Mouse (Mus musculus): Measurements from ENCODE around the gene Coq8b. TPM values are rescaled to one million over a fixed set of nuclear protein-coding genes. Genes with fewer than 3 reads are reported as not detected.

Coq8b gene
- polyA plus RNA-seq, 1 experiment, result 28.9 TPM

GRCm38 (mm10) chr7:27276021-27276420 is 43.2 kb downstream of the Coq8b start:
- DNase-seq (ENCODE audit: low read depth in 1 of 2, low spot score in 2 of 2), result no peak
- H3K36me3 ChIP-seq (ENCODE audit: control insufficient read depth, insufficient read depth, low read length), result no peaks in the 10 kb centered on the region
- H3K4me3 ChIP-seq (ENCODE audit: extremely low read depth, insufficient read depth, insufficient read length), result no peak overlapping the region
- no peak overlapping the region for H3K27ac ChIP-seq (ENCODE audit: insufficient read depth, low read length)
- no peak for TF ChIP-seq POLR2A (IDR thresholded peaks at IDR 0.05; ENCODE audit: low read depth, low read length)
- no peak for TF ChIP-seq CTCF (IDR thresholded peaks at IDR 0.05; ENCODE audit: extremely low read depth, insufficient read depth, insufficient read length, insufficient replicate concordance)
- no peaks in the 10 kb centered on the region for H3K27me3 ChIP-seq (ENCODE audit: control insufficient read depth, insufficient read depth, low read length)
- no peaks in the 10 kb centered on the region for H3K4me1 ChIP-seq (ENCODE audit: control insufficient read depth, insufficient read depth, insufficient read length)
- WGBS, result 54% methylated on average over 7 of the region's 7 CpGs

- Histone ChIP-seq H3K36me3 (ENCODE audit: control insufficient read depth, insufficient read depth, low read length) (no peaks in the 10 kb centered on the region), H3K27me3 (ENCODE audit: control insufficient read depth, insufficient read depth, low read length) (no peaks in the 10 kb centered on the region), H3K4me3 (ENCODE audit: extremely low read depth, insufficient read depth, insufficient read length) (no peak overlapping the region), H3K4me1 (ENCODE audit: control insufficient read depth, insufficient read depth, insufficient read length) (no peaks in the 10 kb centered on the region), H3K27ac (ENCODE audit: insufficient read depth, low read length) (no peak overlapping the region)
- no peak for DNase-seq (ENCODE audit: low read depth in 1 of 2, low spot score in 2 of 2)
- TF ChIP-seq POLR2A (IDR thresholded peaks at IDR 0.05; ENCODE audit: low read depth, low read length), result no peak
- peak; percentile 18; the same call in 1 of the 2 replicates for TF ChIP-seq CTCF (IDR thresholded peaks at IDR 0.05; ENCODE audit: extremely low read depth, insufficient read depth, insufficient read length, insufficient replicate concordance)
- WGBS, result 87% methylated on average over 3 of the region's 3 CpGs
These were observed 44.4 kb downstream of the Coq8b start for GRCm38 (mm10) chr7:27277191-27277590.

DNA sequence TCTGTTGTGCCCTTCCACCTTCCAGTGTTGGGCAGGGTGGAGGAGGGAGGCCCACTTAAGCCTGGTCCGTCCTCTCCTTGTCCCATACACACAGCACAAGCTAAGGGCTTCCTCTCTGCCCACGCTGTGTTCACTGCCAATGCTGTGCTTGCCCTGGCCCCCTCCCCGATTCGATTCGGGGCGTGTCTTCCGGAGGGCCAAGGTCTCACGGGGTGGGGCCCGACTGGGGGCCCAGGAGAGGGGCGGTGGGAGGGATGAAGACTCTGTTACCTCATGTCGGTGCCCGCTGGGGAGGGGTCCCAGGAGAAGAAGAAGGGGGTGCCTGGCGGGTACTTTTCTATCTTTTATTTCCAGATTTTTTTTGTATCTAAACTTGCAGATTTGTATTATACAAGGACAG is 48.9 kb downstream of the Coq8b start:
- WGBS, result 77% methylated on average over 13 of the region's 13 CpGs
- Histone ChIP-seq H3K27ac (ENCODE audit: insufficient read depth, low read length) (no peak overlapping the region), H3K4me1 (ENCODE audit: control insufficient read depth, insufficient read depth, insufficient read length) (no peaks in the 10 kb centered on the region), H3K27me3 (ENCODE audit: control insufficient read depth, insufficient read depth, low read length) (peaks cover 6% of the 10 kb centered on the region), H3K4me3 (ENCODE audit: extremely low read depth, insufficient read depth, insufficient read length) (no peak overlapping the region), H3K36me3 (ENCODE audit: control insufficient read depth, insufficient read depth, low read length) (no peaks in the 10 kb centered on the region)
- TF ChIP-seq POLR2A (IDR thresholded peaks at IDR 0.05; ENCODE audit: low read depth, low read length) (no peak), CTCF (IDR thresholded peaks at IDR 0.05; ENCODE audit: extremely low read depth, insufficient read depth, insufficient read length, insufficient replicate concordance) (no peak)
- no peak for DNase-seq (ENCODE audit: low read depth in 1 of 2, low spot score in 2 of 2)

DNA sequence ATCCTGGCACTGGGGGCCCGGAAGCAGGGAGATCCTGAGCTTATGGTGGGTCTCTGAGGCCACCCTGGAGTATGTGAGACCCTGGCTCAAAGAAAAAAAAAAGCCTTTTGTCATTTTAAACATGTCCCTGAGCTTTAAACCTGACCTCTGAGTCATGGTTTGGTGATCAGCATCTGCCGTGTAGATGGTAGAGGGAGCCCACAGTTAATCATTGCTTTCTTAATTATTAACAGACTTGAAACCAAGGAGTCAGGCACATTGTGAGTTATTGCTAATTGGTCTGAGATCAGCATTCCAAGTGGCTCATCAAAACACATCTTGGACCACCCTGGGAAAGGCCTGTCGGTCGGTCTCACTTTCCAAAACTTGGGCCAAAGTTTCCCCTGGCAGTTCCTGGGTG is 49.4 kb downstream of the Coq8b start:
- TF ChIP-seq POLR2A (IDR thresholded peaks at IDR 0.05; ENCODE audit: low read depth, low read length) (no peak), CTCF (IDR thresholded peaks at IDR 0.05; ENCODE audit: extremely low read depth, insufficient read depth, insufficient read length, insufficient replicate concordance) (no peak)
- DNase-seq (ENCODE audit: low read depth in 1 of 2, low spot score in 2 of 2), result no peak
- Histone ChIP-seq H3K36me3 (ENCODE audit: control insufficient read depth, insufficient read depth, low read length) (no peaks in the 10 kb centered on the region), H3K27me3 (ENCODE audit: control insufficient read depth, insufficient read depth, low read length) (peaks cover 6% of the 10 kb centered on the region), H3K27ac (ENCODE audit: insufficient read depth, low read length) (no peak overlapping the region), H3K4me1 (ENCODE audit: control insufficient read depth, insufficient read depth, insufficient read length) (no peaks in the 10 kb centered on the region), H3K4me3 (ENCODE audit: extremely low read depth, insufficient read depth, insufficient read length) (no peak overlapping the region)
- 88% methylated on average over 4 of the region's 4 CpGs for WGBS

GRCm38 (mm10) chr7:27284865-27285697 is 52.3 kb downstream of the Coq8b start:
- 11% methylated on average over 28 of the region's 28 CpGs for WGBS
- peak; percentile 29; the same call in 1 of the 2 replicates for TF ChIP-seq CTCF (IDR thresholded peaks at IDR 0.05; ENCODE audit: extremely low read depth, insufficient read depth, insufficient read length, insufficient replicate concordance)
- TF ChIP-seq POLR2A (IDR thresholded peaks at IDR 0.05; ENCODE audit: low read depth, low read length), result no peak
- Histone ChIP-seq H3K27ac (ENCODE audit: insufficient read depth, low read length) (no peak overlapping the region), H3K27me3 (ENCODE audit: control insufficient read depth, insufficient read depth, low read length) (peaks cover 6% of the 10 kb centered on the region), H3K4me1 (ENCODE audit: control insufficient read depth, insufficient read depth, insufficient read length) (no peaks in the 10 kb centered on the region), H3K4me3 (ENCODE audit: extremely low read depth, insufficient read depth, insufficient read length) (no peak overlapping the region), H3K36me3 (ENCODE audit: control insufficient read depth, insufficient read depth, low read length) (no peaks in the 10 kb centered on the region)
- DNase-seq (ENCODE audit: low read depth in 1 of 2, low spot score in 2 of 2), result peak in 1 of 2 experiments; percentile 16

DNA sequence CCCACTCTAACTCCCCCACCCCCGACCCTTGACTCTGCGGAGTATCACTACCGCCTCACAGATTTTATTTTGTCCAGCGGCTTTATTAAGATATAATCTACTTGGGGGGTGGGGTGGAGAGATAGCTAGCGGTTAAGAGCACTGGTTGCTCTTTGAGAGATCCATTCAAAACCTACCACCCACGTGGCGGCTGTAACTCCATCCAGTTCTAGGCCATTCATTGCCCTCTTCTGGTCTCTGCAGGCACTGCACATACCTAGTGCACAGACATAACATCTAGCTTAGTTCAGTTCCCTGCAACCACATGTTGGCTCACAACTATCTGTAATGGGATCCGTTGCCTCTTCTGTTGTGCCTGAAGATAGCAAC is 52.9 kb downstream of the Coq8b start:
- no peak for TF ChIP-seq POLR2A (IDR thresholded peaks at IDR 0.05; ENCODE audit: low read depth, low read length)
- peak; percentile 48; the same call in 1 of the 2 replicates for TF ChIP-seq CTCF (IDR thresholded peaks at IDR 0.05; ENCODE audit: extremely low read depth, insufficient read depth, insufficient read length, insufficient replicate concordance)

GRCm38 (mm10) chr7:27288732-27289131 is 55.9 kb downstream of the Coq8b start:
- no peak overlapping the region for H3K4me3 ChIP-seq (ENCODE audit: extremely low read depth, insufficient read depth, insufficient read length)
- peaks cover 6% of the 10 kb centered on the region for H3K27me3 ChIP-seq (ENCODE audit: control insufficient read depth, insufficient read depth, low read length)
- no peak for DNase-seq (ENCODE audit: low read depth in 1 of 2, low spot score in 2 of 2)
- H3K4me1 ChIP-seq (ENCODE audit: control insufficient read depth, insufficient read depth, insufficient read length), result no peaks in the 10 kb centered on the region
- H3K36me3 ChIP-seq (ENCODE audit: control insufficient read depth, insufficient read depth, low read length), result no peaks in the 10 kb centered on the region
- TF ChIP-seq CTCF (IDR thresholded peaks at IDR 0.05; ENCODE audit: extremely low read depth, insufficient read depth, insufficient read length, insufficient replicate concordance), result no peak
- no peak for TF ChIP-seq POLR2A (IDR thresholded peaks at IDR 0.05; ENCODE audit: low read depth, low read length)
- no peak overlapping the region for H3K27ac ChIP-seq (ENCODE audit: insufficient read depth, low read length)
- 88% methylated on average over 7 of the region's 7 CpGs for WGBS

More for the DNA sequence above, 52.9 kb downstream of the Coq8b start:
- no peaks in the 10 kb centered on the region for H3K36me3 ChIP-seq (ENCODE audit: control insufficient read depth, insufficient read depth, low read length)
- H3K4me3 ChIP-seq (ENCODE audit: extremely low read depth, insufficient read depth, insufficient read length), result no peak overlapping the region
- WGBS, result 9% methylated on average over 8 of the region's 8 CpGs
- no peak overlapping the region for H3K27ac ChIP-seq (ENCODE audit: insufficient read depth, low read length)
- DNase-seq (ENCODE audit: low read depth in 1 of 2, low spot score in 2 of 2), result peak; percentile 29 to 40
- no peaks in the 10 kb centered on the region for H3K4me1 ChIP-seq (ENCODE audit: control insufficient read depth, insufficient read depth, insufficient read length)
- peaks cover 6% of the 10 kb centered on the region for H3K27me3 ChIP-seq (ENCODE audit: control insufficient read depth, insufficient read depth, low read length)

Data from spleen, adult 2 months (tissue).